Mouse (Mus musculus): ENCODE data around the gene Pfn1. TPM values are rescaled to one million over a fixed set of nuclear protein-coding genes. Genes with fewer than 3 reads are reported as not detected.

The Pfn1 gene
- polyA plus RNA-seq, 1 experiment from 2014 or later: 1,872 TPM

DNA sequence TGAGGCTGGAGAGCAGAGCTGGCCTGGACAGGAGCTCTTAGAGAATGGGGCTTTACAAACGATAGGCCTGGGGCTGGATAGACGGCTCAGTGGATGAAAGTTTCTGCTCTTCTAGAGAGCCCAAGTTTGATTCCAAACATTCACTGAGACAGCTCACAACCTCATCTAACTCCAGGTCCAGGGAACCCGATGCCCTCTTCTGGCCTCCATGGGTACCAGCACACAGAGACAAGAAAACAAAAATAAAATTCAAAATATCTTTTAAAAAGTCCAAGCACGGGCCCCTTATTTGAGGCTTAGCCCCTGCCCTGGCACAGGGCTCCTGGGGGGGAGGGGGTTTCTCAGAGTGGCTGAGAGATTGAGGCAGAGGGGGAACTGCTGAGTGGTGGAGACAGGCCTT lies 43.7 kb downstream of the Pfn1 start:
- no peak for DNase-seq (ENCODE audit: low spot score)
- Histone ChIP-seq H3K27me3 (ENCODE audit: insufficient read depth, poor library complexity, severe bottlenecking) (peaks cover 8% of the 10 kb centered on the region), H3K27ac (no peak overlapping the region), H3K4me3 (no peak overlapping the region), H3K9me3 (no peaks in the 10 kb centered on the region), H3K36me3 (peaks cover 82% of the 10 kb centered on the region), H3K4me1 (replicated peaks) (peaks cover 11% of the 10 kb centered on the region)
- WGBS: 86% methylated on average over 4 of the region's 4 CpGs

DNA sequence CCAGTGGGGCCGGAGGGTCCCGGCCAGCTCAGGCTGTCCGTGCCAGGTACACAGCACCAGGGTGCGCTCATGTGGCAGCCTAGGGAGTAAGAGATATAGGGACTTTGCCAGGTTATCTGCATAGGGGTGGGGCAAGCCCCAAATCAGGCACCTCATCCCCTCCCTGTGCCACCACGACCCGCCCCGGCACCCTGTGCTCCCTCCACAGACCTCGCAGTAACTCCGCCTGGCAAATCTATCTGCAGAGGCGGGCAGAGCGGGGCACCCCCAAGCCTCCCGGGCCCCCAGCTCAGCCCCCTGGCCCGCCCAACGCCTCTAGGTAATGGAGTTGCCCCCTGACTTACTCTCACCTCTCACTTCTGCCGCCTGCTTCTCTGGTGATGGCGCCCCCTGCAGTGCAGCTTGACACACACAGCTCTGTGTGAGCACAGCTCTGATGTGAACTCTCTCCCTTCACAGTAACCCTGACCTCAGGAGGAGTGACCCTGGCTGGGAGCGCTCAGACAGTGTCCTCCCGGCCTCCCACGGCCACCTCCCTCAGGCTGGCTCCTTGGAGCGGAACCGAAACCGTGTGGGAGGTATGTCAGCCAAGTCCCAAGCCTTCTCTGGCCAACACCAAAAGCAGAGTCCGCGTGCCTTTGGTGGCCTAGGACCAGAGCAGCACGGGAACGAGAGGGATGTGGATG lies 45.9 kb downstream of the Pfn1 start:
- DNase-seq (ENCODE audit: low spot score): no peak
- no peaks in the 10 kb centered on the region for H3K9me3 ChIP-seq
- H3K4me1 ChIP-seq (replicated peaks): no peaks in the 10 kb centered on the region
- H3K27ac ChIP-seq: no peak overlapping the region
- no peak overlapping the region for H3K4me3 ChIP-seq
- H3K27me3 ChIP-seq (ENCODE audit: insufficient read depth, poor library complexity, severe bottlenecking): no peaks in the 10 kb centered on the region
- WGBS: 87% methylated on average over 26 of the region's 26 CpGs
- peaks cover 99% of the 10 kb centered on the region for H3K36me3 ChIP-seq

DNA sequence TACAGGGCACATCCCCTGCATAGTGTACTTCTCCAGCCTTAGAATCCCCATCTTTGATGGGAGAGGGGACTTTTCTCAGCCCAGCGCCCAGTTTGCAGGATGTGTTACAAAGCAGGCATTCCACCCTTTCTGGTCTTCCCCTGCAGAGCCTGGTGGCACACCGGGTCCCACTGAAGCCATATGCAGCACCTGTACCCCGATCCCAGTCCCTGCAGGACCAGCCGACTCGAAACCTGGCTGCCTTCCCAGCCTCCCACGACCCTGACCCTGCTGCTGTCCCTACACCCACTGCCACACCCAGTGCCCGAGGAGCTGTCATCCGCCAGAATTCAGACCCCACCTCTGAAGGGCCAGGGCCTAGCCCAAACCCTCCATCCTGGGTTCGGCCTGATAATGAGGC lies 46.8 kb downstream of the Pfn1 start:
- WGBS: 89% methylated on average over 9 of the region's 9 CpGs

DNA sequence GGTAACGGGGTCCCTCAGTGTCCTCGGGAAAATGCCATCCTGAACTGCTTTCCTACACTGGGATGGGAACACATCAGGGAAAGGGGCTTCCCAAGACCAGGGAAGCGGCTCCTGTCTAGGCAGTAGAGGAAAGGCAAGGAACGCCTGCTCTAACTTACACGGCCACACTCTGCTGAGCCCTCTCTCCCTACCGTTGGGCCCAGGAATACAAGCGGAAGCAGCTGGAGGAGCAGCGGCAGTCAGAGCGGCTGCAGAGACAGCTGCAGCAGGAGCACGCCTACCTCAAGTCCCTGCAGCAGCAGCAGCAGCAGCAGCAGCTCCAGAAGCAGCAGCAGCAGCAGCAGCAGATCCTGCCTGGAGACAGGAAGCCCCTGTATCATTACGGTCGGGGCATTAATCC lies 47.7 kb downstream of the Pfn1 start:
- H3K9me3 ChIP-seq: no peaks in the 10 kb centered on the region
- no peak overlapping the region for H3K27ac ChIP-seq
- no peak overlapping the region for H3K4me3 ChIP-seq
- no peaks in the 10 kb centered on the region for H3K27me3 ChIP-seq (ENCODE audit: insufficient read depth, poor library complexity, severe bottlenecking)
- peaks cover 100% of the 10 kb centered on the region for H3K36me3 ChIP-seq
- whole genome bisulfite sequencing: 75% methylated on average over 12 of the region's 12 CpGs
- no peak for DNase-seq (ENCODE audit: low spot score)
- no peaks in the 10 kb centered on the region for H3K4me1 ChIP-seq (replicated peaks)

More for the DNA sequence above, 46.8 kb downstream of the Pfn1 start:
- no peak for DNase-seq (ENCODE audit: low spot score)
- Histone ChIP-seq H3K27ac (no peak overlapping the region), H3K36me3 (peaks cover 99% of the 10 kb centered on the region), H3K4me1 (replicated peaks) (no peaks in the 10 kb centered on the region), H3K4me3 (no peak overlapping the region), H3K9me3 (no peaks in the 10 kb centered on the region), H3K27me3 (ENCODE audit: insufficient read depth, poor library complexity, severe bottlenecking) (no peaks in the 10 kb centered on the region)

DNA sequence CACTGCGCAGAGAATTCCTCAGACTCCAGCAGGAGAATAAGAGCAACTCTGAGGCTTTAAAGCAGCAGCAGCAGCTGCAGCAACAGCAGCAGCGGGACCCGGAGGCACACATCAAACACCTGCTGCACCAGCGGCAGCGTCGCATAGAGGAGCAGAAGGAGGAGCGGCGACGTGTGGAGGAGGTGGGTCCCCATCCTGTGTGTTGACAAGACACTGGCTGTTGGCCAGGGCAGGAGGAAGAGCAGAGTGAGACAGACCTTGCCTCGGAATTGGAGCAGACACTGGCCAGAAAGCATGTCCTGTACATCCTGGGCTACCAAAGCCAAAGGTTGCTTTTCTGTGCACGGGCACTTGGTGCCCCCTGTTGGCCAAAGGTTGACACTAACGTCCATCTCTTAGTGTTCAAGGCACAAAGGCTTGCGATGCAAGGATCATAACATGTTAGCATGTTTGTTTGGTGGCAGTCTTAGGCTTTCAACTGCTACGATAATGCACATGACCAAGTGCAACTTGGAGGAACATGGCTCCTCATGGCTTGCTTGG lies 49.3 kb downstream of the Pfn1 start:
- H3K36me3 ChIP-seq: peaks cover 93% of the 10 kb centered on the region
- H3K9me3 ChIP-seq: no peaks in the 10 kb centered on the region
- 67% methylated on average over 14 of the region's 14 CpGs for WGBS
- H3K4me1 ChIP-seq (replicated peaks): no peaks in the 10 kb centered on the region
- no peak overlapping the region for H3K27ac ChIP-seq
- DNase-seq (ENCODE audit: low spot score): peak; percentile 75
- H3K4me3 ChIP-seq: no peak overlapping the region
- H3K27me3 ChIP-seq (ENCODE audit: insufficient read depth, poor library complexity, severe bottlenecking): no peaks in the 10 kb centered on the region

Other genes starting within 250 kb of the Pfn1 start
- gene Pelp1, start 244.6 kb downstream of the Pfn1 start, polyA plus RNA-seq (2016; fragmentation: Nextera tagmentation; extraction: Ambion mirVana): 50.6 and 53.0 TPM in 2 replicates
- gene Arrb2, start 222.0 kb downstream of the Pfn1 start, polyA plus RNA-seq (2016; fragmentation: Nextera tagmentation; extraction: Ambion mirVana): 31.1 and 32.7 TPM in 2 replicates
- gene Med11, start 202.7 kb downstream of the Pfn1 start, polyA plus RNA-seq (2016; fragmentation: Nextera tagmentation; extraction: Ambion mirVana): 48.3 and 49.2 TPM in 2 replicates
- gene Zmynd15, start 195.2 kb downstream of the Pfn1 start, polyA plus RNA-seq (2016; fragmentation: Nextera tagmentation; extraction: Ambion mirVana): 0.25 and 0.30 TPM in 2 replicates
- gene Cxcl16, start 194.7 kb downstream of the Pfn1 start, polyA plus RNA-seq (2016; fragmentation: Nextera tagmentation; extraction: Ambion mirVana): 0.31 and 0.41 TPM in 2 replicates
- gene Tm4sf5, start 149.4 kb downstream of the Pfn1 start, polyA plus RNA-seq (2016; fragmentation: Nextera tagmentation; extraction: Ambion mirVana): 0.52 TPM in 1 of 2 replicates, not detected in the other
- 0.34 TPM in 1 of 2 replicates, not detected in the other for gene Vmo1, start 140.0 kb downstream of the Pfn1 start, polyA plus RNA-seq (2016; fragmentation: Nextera tagmentation; extraction: Ambion mirVana)
- gene Gltpd2, start 135.4 kb downstream of the Pfn1 start, polyA plus RNA-seq (2016; fragmentation: Nextera tagmentation; extraction: Ambion mirVana): 0.35 and 0.47 TPM in 2 replicates
- 1,108 and 1,160 TPM in 2 replicates for gene Psmb6, start 129.3 kb downstream of the Pfn1 start, polyA plus RNA-seq (2016; fragmentation: Nextera tagmentation; extraction: Ambion mirVana)
- gene Gm40193, start 121.7 kb downstream of the Pfn1 start, polyA plus RNA-seq (2016; fragmentation: Nextera tagmentation; extraction: Ambion mirVana): not detected in 2 replicates
- gene Pld2, start 114.6 kb downstream of the Pfn1 start, polyA plus RNA-seq (2016; fragmentation: Nextera tagmentation; extraction: Ambion mirVana): 3.8 and 4.1 TPM in 2 replicates
- 12.6 and 14.6 TPM in 2 replicates for gene Mink1, start 91.8 kb downstream of the Pfn1 start, polyA plus RNA-seq (2016; fragmentation: Nextera tagmentation; extraction: Ambion mirVana)
- gene 4930544D05Rik, start 38.8 kb downstream of the Pfn1 start, polyA plus RNA-seq (2016; fragmentation: Nextera tagmentation; extraction: Ambion mirVana): not detected in 2 replicates
- not detected in 2 replicates for gene Chrne, start 35.4 kb downstream of the Pfn1 start, polyA plus RNA-seq (2016; fragmentation: Nextera tagmentation; extraction: Ambion mirVana)
- gene Gp1ba, start 15.5 kb downstream of the Pfn1 start, polyA plus RNA-seq (2016; fragmentation: Nextera tagmentation; extraction: Ambion mirVana): 0.34 and 0.80 TPM in 2 replicates
- gene Rnf167, start 7.4 kb downstream of the Pfn1 start, polyA plus RNA-seq (2016; fragmentation: Nextera tagmentation; extraction: Ambion mirVana): 90.6 and 97.1 TPM in 2 replicates
- 144 and 155 TPM in 2 replicates for gene Slc25a11, start 7.2 kb downstream of the Pfn1 start, polyA plus RNA-seq (2016; fragmentation: Nextera tagmentation; extraction: Ambion mirVana)
- gene Eno3, start 2.6 kb upstream of the Pfn1 start, polyA plus RNA-seq (2016; fragmentation: Nextera tagmentation; extraction: Ambion mirVana): 39.3 and 53.3 TPM in 2 replicates
- 185 and 191 TPM in 2 replicates for gene Spag7, start 14.8 kb upstream of the Pfn1 start, polyA plus RNA-seq (2016; fragmentation: Nextera tagmentation; extraction: Ambion mirVana)
- 10.8 and 11.8 TPM in 2 replicates for gene Camta2, start 33.5 kb upstream of the Pfn1 start, polyA plus RNA-seq (2016; fragmentation: Nextera tagmentation; extraction: Ambion mirVana)
- 0.90 and 1.1 TPM in 2 replicates for gene Inca1, start 45.5 kb upstream of the Pfn1 start, polyA plus RNA-seq (2016; fragmentation: Nextera tagmentation; extraction: Ambion mirVana)
- gene Kif1c, start 45.9 kb upstream of the Pfn1 start, polyA plus RNA-seq (2016; fragmentation: Nextera tagmentation; extraction: Ambion mirVana): 1.7 and 2.1 TPM in 2 replicates
- 7.2 and 8.1 TPM in 2 replicates for gene Zfp3, start 109.6 kb upstream of the Pfn1 start, polyA plus RNA-seq (2016; fragmentation: Nextera tagmentation; extraction: Ambion mirVana)
- gene Scimp, start 157.9 kb upstream of the Pfn1 start, polyA plus RNA-seq (2016; fragmentation: Nextera tagmentation; extraction: Ambion mirVana): not detected in 2 replicates
- 32.5 and 41.7 TPM in 2 replicates for gene Rabep1, start 190.1 kb upstream of the Pfn1 start, polyA plus RNA-seq (2016; fragmentation: Nextera tagmentation; extraction: Ambion mirVana)